Mouse (Mus musculus) liver, embryonic 13.5 days (tissue): ENCODE data around the gene Hook2. TPM values are rescaled to one million over a fixed set of nuclear protein-coding genes. Genes with fewer than 3 reads are reported as not detected.

ENCODE experiments used
- ATAC-seq: fragments of 200-750 bp; cut with Nextera tagmentation; 2 replicates; pipeline ENCODE4 v1.8.0; 2017; ENCODE audit warnings: low read depth, mild to moderate bottlenecking, moderate number of reproducible peaks, moderate library complexity
- DNase-seq: peaks from one replicate; pipeline ENCODE4 v3.0.0; 2022
- H3K27ac ChIP-seq: fragments of 300-500 bp; sonication (generic); 2 replicates; pipeline ENCODE4 v1.5.1; 2015; ENCODE audit warnings: moderate library complexity, mild to moderate bottlenecking, inconsistent platforms
- H3K27me3 ChIP-seq: fragments of 300-500 bp; sonication (generic); 2 replicates; pipeline ENCODE4 v1.6.1; 2015; ENCODE audit warnings: mild to moderate bottlenecking, inconsistent platforms
- H3K36me3 ChIP-seq: fragments of 300-500 bp; sonication (generic); 2 replicates; pipeline ENCODE4 v1.6.1; 2015; ENCODE audit warnings: mild to moderate bottlenecking, inconsistent platforms
- H3K4me1 ChIP-seq: fragments of 300-500 bp; sonication (generic); replicated peaks from 2 replicates; pipeline ENCODE4 v1.6.1; 2015; ENCODE audit warnings: inconsistent platforms
- H3K4me2 ChIP-seq: fragments of 300-500 bp; sonication (generic); 2 replicates; pipeline ENCODE4 v1.6.1; 2015; ENCODE audit warnings: inconsistent platforms, mild to moderate bottlenecking, moderate library complexity
- H3K4me3 ChIP-seq: fragments of 300-500 bp; sonication (generic); replicated peaks from 2 replicates; pipeline ENCODE4 v1.5.1; 2015; ENCODE audit warnings: mild to moderate bottlenecking, inconsistent platforms
- H3K9ac ChIP-seq: fragments of 300-500 bp; sonication (generic); 2 replicates; pipeline ENCODE4 v1.6.1; 2015; ENCODE audit warnings: mild to moderate bottlenecking, inconsistent platforms
- H3K9me3 ChIP-seq: fragments of 300-500 bp; sonication (generic); replicated peaks from 2 replicates; pipeline ENCODE4 v1.6.1; 2016; ENCODE audit warnings: inconsistent platforms
- WGBS: fragments of 180-500 bp; shearing (Covaris S2); methylation state at CpG from one replicate; pipeline ENCODE4 v1.1.7; 2015; ENCODE audit not compliant: insufficient replicate concordance; 5-methylcytosine and 5-hydroxymethylcytosine counted together
- polyA plus RNA-seq: library from polyadenylated mRNA; unstranded; fragments of >200 nt; fragmentation: Nextera tagmentation; extraction: Ambion mirVana; gene quantifications from 2 replicates; pipeline ENCODE4 v1.2.1, GENCODE M21; 2015

Gene Hook2
- polyA plus RNA-seq, 1 experiment from 2014 or later = 7.2 TPM

DNA sequence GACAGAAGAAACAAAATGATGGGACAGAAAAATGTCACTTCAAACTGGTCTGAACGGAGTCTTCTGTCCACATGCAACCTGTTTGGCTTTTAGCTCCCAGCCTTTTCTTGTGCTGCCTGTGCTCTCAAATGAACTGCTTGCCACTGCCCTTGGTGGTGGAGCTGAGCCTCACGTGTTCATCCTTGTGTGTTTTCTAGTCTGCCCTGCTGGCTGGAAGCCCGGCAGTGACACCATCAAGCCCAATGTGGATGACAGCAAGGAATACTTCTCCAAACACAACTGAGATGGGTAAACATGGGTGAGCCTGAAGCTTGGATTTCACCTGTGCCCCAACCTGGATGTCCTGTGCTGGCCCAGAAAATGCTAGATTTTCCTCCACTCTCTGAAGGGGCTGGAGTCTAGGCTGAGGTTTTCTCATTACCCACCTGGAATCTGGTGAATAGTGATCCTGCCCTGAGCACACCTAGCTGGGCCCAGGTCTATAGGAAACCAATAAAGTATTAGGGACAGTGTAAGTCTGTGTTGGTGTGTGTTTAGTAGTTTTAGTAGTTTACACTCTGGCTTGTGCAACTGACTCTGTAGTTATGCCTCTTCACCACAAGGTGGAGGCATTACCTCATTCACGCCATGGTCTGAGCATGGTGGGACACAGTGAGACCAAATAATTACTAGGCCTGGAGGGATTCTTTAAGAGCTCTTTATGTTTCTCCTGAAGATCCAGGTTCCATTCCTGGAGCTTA, 16.4 kb upstream of the Hook2 start:
- Histone ChIP-seq H3K4me2 (peak overlapping the region; percentile 99), H3K27ac (peak overlapping the region; percentile 99), H3K36me3 (peaks cover 53% of the 10 kb centered on the region), H3K4me1 (peaks cover 87% of the 10 kb centered on the region), H3K27me3 (no peaks in the 10 kb centered on the region), H3K9ac (peak overlapping the region; percentile 96), H3K4me3 (peak overlapping the region; percentile 76), H3K9me3 (no peaks in the 10 kb centered on the region)
- no peak for DNase-seq
- 64% methylated on average over 4 of the region's 4 CpGs for WGBS
- ATAC-seq = no peak

DNA sequence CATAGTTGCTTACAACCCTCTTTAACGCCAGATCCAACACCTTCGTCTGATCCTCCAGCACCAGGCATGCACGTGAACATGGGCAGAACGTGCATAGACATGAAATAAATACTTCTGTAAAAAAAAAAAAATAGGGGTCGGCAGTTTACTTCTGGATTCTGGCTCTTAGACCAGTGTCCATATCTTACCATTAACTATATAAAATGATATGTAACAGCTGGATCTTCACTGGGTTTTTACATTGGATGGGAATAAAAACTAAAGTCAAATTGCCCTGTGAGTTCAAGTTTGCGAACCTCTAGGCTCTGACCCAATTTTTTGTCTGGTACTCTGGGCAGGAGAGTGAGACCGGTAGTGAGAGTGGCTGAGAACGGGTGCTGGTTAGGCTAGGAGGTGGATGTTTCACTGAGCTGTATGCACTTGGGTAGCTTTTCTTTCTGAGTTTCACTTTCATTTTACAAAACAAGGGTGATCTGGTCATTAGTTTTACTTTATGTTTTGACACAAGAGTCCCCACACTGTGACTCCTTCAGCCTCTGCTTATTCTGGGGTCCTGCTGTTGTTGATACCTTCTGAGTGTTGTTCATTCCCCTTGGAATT, 15.8 kb upstream of the Hook2 start:
- peak overlapping the region; percentile 76 for H3K4me3 ChIP-seq
- no peaks in the 10 kb centered on the region for H3K27me3 ChIP-seq
- 71% methylated on average over 8 of the region's 8 CpGs for WGBS
- peaks cover 91% of the 10 kb centered on the region for H3K4me1 ChIP-seq
- H3K4me2 ChIP-seq = peak overlapping the region; percentile 99
- H3K36me3 ChIP-seq = peaks cover 53% of the 10 kb centered on the region
- peak overlapping the region; percentile 99 for H3K27ac ChIP-seq
- DNase-seq (no peak), ATAC-seq (no peak)
- peak overlapping the region; percentile 96 for H3K9ac ChIP-seq
- H3K9me3 ChIP-seq = no peaks in the 10 kb centered on the region

DNA sequence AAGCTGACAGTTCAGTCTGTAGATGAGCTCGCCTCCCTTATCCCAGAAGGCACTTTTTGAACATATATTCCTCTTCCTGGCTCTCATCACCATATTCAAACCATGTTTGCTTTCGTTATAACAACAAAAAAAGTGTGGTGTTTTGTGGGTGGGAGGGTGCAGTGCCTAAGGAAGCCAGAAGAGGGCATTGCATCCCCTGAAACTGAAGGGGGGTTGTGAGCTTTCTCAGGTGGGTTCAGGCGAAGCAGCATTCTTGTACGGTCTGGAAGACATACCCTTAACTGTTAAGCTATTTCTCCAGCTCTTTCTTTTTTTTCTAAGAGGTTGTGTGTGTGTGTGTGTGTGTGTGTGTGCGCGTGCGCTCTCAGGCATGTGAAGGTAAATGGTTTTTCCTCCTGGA, 15.0 kb upstream of the Hook2 start:
- H3K4me2 ChIP-seq = peak overlapping the region; percentile 99
- DNase-seq (peak; percentile 69), ATAC-seq (no peak)
- H3K36me3 ChIP-seq = peaks cover 48% of the 10 kb centered on the region
- peak overlapping the region; percentile 99 for H3K27ac ChIP-seq
- H3K4me1 ChIP-seq = peaks cover 97% of the 10 kb centered on the region
- H3K4me3 ChIP-seq = peak overlapping the region; percentile 76
- 27% methylated on average over 7 of the region's 7 CpGs for WGBS
- peak overlapping the region; percentile 96 for H3K9ac ChIP-seq
- H3K27me3 ChIP-seq = no peaks in the 10 kb centered on the region
- no peaks in the 10 kb centered on the region for H3K9me3 ChIP-seq

DNA sequence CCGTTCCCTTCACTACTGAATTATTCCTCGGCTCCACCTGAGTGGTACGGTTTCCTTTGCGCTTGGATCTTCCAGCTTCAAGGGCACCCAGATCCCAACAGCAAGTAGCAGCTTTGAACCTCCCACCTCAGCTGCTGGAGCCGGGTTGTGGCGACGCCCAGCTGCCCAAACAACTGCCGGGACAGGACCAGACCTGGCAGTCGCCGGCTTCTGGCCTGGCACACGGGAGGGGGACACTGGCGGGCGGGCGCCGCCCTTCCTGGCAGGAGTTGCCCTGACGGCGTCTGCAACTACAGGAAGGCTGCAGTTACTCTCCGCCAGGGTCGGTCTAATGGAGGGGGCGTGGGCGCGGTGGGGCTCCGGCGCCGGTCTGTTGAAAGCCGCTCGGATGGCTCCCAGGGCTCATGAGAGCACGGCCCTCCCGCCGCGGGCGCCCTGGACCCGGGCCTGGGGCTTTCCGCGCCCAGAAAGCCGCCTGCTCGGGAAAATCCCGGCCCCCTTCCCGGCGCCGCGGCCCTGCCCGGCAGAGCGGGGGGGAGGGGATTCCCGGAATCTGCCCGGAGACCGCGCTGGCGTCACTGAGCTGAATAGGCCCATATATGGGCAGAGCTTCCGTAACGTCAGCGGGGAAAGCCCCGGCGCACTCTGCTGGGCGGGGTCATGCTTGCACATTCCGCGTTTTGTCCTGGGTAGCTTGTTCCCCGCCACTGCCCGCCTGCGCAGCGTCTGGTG, 14.2 kb upstream of the Hook2 start:
- peak; percentile 91 for DNase-seq
- H3K9ac ChIP-seq = peak overlapping the region; percentile 96
- H3K4me3 ChIP-seq = peak overlapping the region; percentile 76
- ATAC-seq = peak; percentile 75
- WGBS = under 1% methylated on average over 61 of the region's 61 CpGs
- no peaks in the 10 kb centered on the region for H3K27me3 ChIP-seq
- peak overlapping the region; percentile 99 for H3K27ac ChIP-seq
- H3K4me2 ChIP-seq = peak overlapping the region; percentile 99
- H3K36me3 ChIP-seq = peaks cover 41% of the 10 kb centered on the region
- no peaks in the 10 kb centered on the region for H3K9me3 ChIP-seq
- peaks cover 99% of the 10 kb centered on the region for H3K4me1 ChIP-seq

DNA sequence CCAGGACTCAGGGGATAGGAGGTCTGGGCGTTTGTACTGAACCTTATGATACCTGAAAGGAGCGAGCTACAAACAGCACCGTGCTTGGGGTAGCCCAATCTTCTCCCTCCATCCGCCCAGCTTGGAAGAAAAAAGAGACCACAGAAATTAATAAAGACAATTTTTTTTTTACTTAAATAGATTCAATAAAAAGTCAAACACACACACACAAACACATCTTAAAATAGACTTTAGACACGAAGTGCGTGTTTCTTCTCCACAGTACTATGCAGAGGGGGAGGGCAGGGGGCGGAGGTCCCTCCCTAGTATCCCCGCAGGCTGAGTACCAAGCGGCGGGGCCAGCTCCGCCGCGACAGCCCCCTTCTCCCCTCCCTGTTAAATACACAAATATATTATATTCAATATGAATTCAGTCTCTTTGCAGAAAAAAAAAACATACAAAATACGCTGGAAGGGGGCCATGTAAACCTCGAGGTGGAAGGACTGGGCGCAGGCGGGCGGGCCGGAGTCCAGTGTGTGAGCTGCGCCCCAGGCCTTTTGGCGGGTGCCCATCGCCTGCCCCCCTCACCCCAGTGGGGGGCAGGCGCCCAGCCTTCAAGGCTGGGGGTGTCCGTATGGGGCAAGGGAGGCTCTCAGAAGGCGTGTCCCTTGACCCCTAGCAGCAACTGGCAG, 13.5 kb upstream of the Hook2 start:
- peak overlapping the region; percentile 96 for H3K9ac ChIP-seq
- H3K4me3 ChIP-seq = peak overlapping the region; percentile 76
- H3K4me2 ChIP-seq = peak overlapping the region; percentile 99
- H3K27me3 ChIP-seq = no peaks in the 10 kb centered on the region
- no peaks in the 10 kb centered on the region for H3K9me3 ChIP-seq
- H3K36me3 ChIP-seq = peaks cover 34% of the 10 kb centered on the region
- DNase-seq (no peak), ATAC-seq (no peak)
- peak overlapping the region; percentile 99 for H3K27ac ChIP-seq
- peaks cover 99% of the 10 kb centered on the region for H3K4me1 ChIP-seq
- WGBS = 1% methylated on average over 25 of the region's 25 CpGs

DNA sequence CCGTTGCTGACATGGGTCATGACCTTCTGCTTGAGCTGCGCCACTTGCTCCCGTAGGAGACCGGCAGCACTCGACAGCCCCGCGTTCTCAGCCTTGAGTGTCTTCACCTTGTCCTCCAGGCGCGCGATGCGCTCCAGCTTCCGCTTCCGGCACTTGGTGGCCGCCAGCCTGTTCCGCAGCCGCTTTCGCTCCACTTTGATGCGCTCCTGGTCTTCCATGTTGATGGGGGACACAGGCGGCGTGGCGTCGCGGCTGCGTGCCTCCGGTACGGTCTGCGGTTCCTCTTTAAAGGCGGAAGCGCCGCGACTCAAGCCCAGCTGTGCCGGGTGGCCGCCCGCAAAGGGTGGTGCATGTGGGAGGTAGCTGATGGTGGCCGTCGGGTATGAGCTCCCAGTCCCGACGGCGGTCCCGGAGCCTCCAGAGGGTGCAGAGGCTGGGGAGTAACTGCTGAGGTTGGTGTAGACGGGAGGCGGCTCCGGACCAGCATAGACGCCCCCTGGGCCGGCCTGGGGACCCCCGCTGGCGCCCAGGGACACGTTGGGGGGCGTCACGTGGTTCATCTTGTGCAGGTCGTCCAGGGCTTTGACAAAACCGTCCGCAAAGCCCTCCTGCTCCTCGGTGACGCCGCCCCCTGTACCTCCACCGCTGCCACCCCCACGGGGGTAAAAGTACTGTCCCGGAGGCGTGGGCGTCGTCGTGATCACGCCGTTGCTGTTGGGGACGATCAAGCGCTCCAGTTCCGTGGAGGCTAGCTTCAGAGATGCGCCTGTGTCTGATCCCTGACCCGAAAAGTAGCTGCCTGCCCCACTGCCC, 12.8 kb upstream of the Hook2 start:
- H3K27ac ChIP-seq = peak overlapping the region; percentile 99
- WGBS = under 1% methylated on average over 69 of the region's 70 CpGs
- H3K9ac ChIP-seq = peak overlapping the region; percentile 96
- H3K9me3 ChIP-seq = no peaks in the 10 kb centered on the region
- ATAC-seq (no peak), DNase-seq (peak; percentile 62)
- peak overlapping the region; percentile 99 for H3K4me2 ChIP-seq
- no peaks in the 10 kb centered on the region for H3K27me3 ChIP-seq
- peak overlapping the region; percentile 76 for H3K4me3 ChIP-seq
- H3K36me3 ChIP-seq = peaks cover 27% of the 10 kb centered on the region
- H3K4me1 ChIP-seq = peaks cover 99% of the 10 kb centered on the region

DNA sequence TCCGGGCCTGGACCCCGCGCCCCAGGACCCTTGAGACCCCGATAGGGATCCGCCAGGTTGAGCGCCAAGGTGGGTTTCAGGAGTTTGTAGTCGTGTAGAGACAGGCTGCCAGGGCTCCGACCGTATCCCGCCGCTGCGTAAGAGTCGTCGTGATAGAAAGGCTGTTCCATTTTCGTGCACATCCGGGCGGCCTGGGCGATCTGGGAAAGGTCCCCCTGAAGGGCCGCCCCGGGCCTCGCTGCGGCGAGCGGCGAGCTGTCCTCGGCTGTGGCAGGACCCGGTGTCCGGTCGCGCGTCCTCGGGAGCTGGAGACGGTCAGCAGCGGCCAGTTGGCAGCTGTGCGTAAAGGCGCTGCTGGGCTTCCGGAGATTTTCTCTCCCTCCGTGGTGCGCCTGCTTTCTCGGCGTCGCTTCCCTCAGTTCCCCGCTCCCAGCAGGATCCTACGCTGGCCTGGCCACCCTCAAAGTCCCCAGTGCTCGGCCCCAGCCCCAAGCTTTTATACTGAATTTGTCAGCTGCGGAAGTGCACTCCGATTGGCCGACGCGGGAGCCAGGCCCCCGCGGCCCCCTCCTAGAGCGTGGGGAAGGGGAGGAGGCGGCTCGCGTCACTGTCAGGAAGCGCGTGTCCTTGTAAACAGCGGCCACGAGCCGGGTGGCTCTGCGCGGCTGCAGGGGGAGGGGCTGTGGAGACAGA, 12.0 kb upstream of the Hook2 start, which contains the start of gene Junb:
Gene Junb (minus strand): TSS at position 471 of the 693 bp plus-strand sequence.
- Histone ChIP-seq H3K4me2 (peak within 1 kb of the TSS; percentile 99), H3K36me3 (peaks cover 19% of the 10 kb centered on the region), H3K27ac (peak within 1 kb of the TSS; percentile 99), H3K27me3 (no peaks in the 10 kb centered on the region), H3K4me3 (peak within 1 kb of the TSS; percentile 76), H3K4me1 (peaks cover 99% of the 10 kb centered on the region), H3K9ac (peak within 1 kb of the TSS; percentile 96), H3K9me3 (no peaks in the 10 kb centered on the region)
- WGBS = under 1% methylated on average over 63 of the region's 63 CpGs
- ATAC-seq = peak; percentile 26
- DNase-seq = peak; percentile 82

DNA sequence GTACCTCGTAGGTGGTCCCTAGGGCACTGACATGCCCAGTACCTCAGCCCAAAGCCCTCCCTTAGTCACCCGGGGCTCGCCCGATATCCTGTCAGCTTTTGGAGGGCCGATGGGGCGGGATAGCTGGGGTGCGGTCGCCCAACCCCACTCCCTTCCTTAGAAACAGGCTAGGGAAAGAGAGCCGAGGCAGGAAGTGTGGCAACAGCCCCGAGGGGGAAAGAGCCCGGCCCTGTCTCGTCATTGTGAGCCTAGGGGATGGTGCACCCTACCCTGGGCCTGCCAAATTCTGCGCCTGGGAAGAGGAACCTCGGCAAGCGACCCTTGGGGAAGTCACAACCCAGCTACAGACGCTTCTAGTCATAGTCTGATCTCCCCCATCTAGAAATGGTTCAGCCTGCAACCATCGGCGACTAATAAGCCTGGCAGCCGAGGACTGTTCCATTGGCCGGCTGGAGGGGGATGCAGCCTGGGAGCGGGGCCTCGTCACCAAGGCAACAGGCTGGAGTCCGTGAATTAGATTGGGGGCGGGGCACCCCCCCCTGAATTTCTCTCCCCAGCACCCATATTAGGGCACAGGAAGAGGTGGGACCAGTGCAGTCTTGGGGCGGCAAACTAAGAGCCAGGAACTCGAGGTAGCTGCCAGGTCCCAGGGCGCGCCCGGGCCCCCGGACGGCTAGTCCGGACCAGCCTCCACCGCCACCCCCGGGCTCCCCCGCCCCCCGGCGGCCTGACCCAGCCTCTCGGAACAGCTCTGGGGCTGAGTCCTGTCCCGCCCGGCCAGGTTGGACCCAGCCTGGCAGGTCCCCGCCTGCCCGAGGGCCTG, 10.6 kb upstream of the Hook2 start:
- Histone ChIP-seq H3K4me2 (peak overlapping the region; percentile 99), H3K27me3 (no peaks in the 10 kb centered on the region), H3K9ac (peak overlapping the region; percentile 96), H3K4me3 (peak overlapping the region; percentile 76), H3K27ac (peak overlapping the region; percentile 99), H3K36me3 (peaks cover 5% of the 10 kb centered on the region), H3K9me3 (no peaks in the 10 kb centered on the region), H3K4me1 (peaks cover 99% of the 10 kb centered on the region)
- WGBS = 5% methylated on average over 38 of the region's 42 CpGs
- ATAC-seq (peak; percentile 29), DNase-seq (peak; percentile 87)

DNA sequence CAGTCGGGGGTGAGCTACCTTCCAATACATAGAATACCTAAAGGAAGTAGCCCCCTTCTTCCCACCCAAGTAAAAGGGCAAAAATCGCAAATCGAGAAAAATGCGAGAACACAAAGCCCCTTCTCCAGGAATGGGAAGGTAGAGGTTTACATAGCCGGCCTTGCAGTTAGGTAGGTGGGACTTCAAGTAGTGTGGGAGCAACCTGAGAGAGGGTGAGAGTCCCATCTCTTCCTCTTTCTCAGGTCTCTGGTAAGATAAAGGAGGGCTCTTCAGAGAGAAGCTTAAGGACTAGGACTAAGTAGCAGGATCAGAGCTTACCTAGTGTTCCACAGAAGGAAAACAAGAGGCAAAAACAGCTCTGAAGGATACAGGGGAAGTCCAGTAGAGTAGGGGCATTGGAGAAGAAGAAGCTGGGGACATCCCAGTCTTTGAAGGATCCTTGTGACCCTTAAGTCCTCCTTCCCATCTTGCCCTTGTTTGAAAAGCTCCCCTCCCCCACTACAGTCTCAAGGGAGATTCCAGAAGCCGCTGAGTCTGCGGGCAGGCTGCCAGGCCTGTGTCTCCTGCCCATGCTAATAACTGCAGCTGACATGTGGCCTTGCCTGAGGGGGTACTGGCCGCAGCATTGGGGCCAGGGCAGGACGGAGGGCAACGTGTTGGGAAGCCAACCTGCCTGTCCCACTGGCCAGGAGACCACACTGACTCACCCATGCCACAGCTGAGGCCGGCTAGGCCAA, 9.6 kb upstream of the Hook2 start:
- Histone ChIP-seq H3K4me2 (peak overlapping the region; percentile 99), H3K9me3 (no peaks in the 10 kb centered on the region), H3K36me3 (no peaks in the 10 kb centered on the region), H3K9ac (peak overlapping the region; percentile 96; the same call in 1 of the 2 replicates), H3K27me3 (no peaks in the 10 kb centered on the region), H3K4me3 (peak overlapping the region; percentile 76; the same call in 1 of the 2 replicates), H3K4me1 (peaks cover 99% of the 10 kb centered on the region), H3K27ac (peak overlapping the region; percentile 99)
- DNase-seq (no peak), ATAC-seq (no peak)
- WGBS = 50% methylated on average over 11 of the region's 11 CpGs
